Mouse (Mus musculus) splenic B cell, adult 2 months (primary cell): ENCODE data around the gene Ror1.

Experiments used
- DNase-seq: peaks from one replicate; pipeline ENCODE4 v3.0.0-alpha.2; 2011; ENCODE audit warnings: low read depth, low spot score
- H3K27me3 ChIP-seq: 2 replicates; pipeline ENCODE4 v1.6.1; 2012; ENCODE audit warnings: mild to moderate bottlenecking, low read length, moderate library complexity, mixed read lengths; ENCODE audit not compliant: control insufficient read depth, poor library complexity, insufficient read depth, severe bottlenecking
- H3K36me3 ChIP-seq: 2 replicates; pipeline ENCODE4 v1.6.1; 2012; ENCODE audit warnings: mild to moderate bottlenecking, low read length, moderate library complexity, mixed read lengths; ENCODE audit not compliant: control insufficient read depth, poor library complexity, insufficient read depth, severe bottlenecking

The Ror1 gene

DNA sequence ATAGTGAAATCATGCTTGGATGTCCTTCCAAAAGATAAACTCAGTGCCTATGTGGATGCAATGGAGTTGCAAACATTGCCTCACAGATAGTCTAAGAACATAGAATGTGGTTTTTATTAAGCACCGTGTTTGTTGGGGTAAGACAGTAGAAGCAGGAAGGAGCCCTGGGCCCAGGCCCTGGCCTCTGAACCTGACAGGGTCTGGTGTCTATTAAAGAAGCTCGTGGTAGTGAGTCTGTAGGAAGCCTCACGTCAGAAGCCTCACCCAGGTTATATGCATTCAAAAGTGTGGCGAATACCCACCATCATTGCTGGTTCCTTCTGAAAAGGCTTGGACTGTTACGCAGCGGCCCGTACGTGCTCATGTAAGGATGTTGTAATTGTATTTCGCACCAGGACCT, 157.8 kb downstream of the Ror1 start:
- Histone ChIP-seq H3K36me3 (no peaks in the 10 kb centered on the region), H3K27me3 (no peaks in the 10 kb centered on the region)
- no peak for DNase-seq

DNA sequence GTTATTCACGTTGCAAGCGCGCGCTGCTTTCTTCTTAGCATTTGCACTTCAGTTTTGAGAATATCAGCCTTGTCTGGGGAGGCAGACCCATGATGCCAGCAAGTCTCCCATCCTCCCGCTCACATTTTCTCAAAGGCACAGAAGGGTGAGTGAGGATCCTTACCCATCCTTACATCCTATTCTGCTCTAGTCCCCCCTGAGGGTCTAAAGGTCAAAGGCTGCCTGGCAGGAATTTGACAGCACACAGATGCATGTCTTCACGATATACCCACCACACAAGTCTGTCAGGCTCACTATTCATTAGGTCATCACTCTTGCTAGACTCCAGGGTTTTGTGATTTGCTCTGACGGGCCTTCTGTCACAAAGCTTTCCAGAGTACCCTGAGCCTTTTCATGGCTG, 158.2 kb downstream of the Ror1 start:
- DNase-seq: no peak
- H3K36me3 ChIP-seq: no peaks in the 10 kb centered on the region
- no peaks in the 10 kb centered on the region for H3K27me3 ChIP-seq

DNA sequence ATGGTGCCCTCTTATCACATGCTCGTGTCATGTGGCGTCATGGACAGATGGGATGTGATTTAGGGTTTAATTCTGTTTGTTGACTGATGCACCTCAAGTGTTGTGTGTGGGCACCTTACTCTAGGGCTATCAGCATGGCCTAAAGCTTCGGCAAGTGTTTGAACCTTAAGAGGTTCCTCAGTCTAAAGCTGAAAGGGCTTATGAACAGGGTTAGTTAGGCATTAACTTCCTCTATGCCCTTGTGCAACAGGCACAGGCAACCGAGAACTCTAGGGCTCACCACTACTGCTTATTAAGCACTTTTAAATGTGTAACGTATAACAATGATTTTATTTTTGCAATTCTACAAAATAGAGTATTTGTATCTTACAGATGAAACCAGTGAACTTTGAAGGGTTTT, 162.9 kb downstream of the Ror1 start:
- DNase-seq: no peak
- no peaks in the 10 kb centered on the region for H3K27me3 ChIP-seq

DNA sequence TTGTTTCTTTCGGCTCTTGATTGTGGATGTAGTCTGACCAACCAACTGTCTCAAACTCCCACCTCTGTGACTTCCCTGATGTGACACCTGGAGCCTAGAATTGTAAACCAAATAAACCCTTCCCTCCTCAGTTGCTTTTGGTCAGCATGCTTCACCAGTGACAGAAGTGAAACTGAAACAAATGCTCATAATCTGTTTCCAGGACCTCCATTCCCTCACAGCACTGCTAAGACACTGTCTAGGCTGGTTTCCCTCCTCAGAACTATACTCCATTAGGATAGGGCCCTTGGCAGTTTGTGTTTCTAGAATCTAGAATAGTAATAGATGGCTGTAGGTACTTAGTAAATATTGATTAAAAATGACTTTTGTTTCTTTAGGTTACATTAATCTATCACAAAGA, 168.3 kb downstream of the Ror1 start:
- DNase-seq: no peak
- H3K36me3 ChIP-seq: no peaks in the 10 kb centered on the region
- H3K27me3 ChIP-seq: no peaks in the 10 kb centered on the region

More for the DNA sequence above, 162.9 kb downstream of the Ror1 start:
- no peaks in the 10 kb centered on the region for H3K36me3 ChIP-seq

DNA sequence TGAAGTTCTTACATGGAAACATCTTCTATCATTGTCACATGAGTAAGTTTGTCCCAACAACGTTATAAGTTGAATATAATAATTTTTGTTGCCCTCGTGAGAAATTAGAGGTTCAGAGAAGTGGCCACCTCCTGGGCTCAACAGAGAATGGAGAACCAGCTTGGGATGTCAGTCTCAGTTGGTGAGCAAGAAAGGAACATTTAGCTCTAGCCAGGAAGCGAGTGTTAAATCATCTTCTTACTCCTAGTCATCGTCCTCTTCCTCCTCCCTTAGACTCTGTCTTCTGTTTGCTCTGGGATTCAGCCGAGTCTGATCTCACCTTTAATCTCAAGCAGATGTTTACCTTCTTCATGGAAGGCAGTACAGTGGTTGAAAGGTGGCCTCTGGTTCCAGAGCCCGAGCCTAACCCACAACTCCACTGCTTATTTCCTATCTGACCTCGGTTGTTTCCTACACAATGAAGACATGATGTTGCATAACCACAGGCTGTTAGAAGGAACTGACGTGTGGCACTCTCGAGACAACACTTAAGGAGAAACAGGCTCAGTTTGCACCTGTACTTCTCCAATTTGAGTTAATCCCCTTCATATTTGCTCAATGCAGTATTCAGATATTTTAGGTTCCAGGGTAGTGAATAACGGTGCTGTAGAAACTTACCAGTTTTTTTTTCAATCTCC, 175.6 kb downstream of the Ror1 start:
- no peak for DNase-seq
- H3K27me3 ChIP-seq: no peaks in the 10 kb centered on the region
- H3K36me3 ChIP-seq: no peaks in the 10 kb centered on the region

DNA sequence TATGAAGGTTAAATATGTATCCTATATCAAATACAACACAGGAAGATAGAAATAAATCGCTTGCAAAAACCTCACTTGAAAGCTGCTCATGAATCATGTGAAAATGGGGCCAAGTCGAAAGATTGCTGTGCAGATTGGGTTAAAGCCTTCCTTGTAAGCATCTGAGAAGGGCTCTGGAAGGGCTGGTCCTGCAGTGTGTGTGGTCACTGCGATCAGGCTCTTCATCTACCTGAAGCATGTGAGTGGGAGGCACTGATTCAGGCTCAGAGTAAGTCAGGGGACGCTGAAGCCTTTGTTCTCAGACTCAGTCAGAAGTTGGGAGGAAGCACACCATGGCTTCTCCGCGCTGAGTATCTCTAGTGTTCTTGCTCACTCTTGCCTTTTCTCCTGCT, 176.1 kb downstream of the Ror1 start:
- H3K27me3 ChIP-seq: no peaks in the 10 kb centered on the region
- DNase-seq: no peak

DNA sequence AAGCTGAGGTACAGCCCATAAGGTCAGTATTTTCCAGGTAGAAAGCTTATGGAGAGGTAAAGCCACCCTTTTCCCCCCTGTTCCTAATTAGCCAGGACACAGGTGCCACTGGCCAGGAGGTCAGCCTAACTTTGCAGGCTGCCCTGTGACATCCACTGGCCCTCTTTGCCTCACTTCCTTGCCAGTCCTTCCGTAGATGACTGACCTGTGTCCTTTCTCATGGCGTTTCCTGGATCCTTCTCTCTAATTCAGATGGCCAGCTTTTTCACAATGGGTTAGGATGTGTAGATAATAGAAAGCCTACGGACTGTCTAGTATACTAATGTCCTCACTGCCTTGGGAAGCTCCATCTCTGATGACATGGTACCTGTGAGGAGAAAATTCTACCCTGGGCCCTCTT, 177.8 kb downstream of the Ror1 start:
- H3K36me3 ChIP-seq: no peaks in the 10 kb centered on the region
- H3K27me3 ChIP-seq: no peaks in the 10 kb centered on the region
- no peak for DNase-seq

More for the DNA sequence above, 176.1 kb downstream of the Ror1 start:
- H3K36me3 ChIP-seq: no peaks in the 10 kb centered on the region

DNA sequence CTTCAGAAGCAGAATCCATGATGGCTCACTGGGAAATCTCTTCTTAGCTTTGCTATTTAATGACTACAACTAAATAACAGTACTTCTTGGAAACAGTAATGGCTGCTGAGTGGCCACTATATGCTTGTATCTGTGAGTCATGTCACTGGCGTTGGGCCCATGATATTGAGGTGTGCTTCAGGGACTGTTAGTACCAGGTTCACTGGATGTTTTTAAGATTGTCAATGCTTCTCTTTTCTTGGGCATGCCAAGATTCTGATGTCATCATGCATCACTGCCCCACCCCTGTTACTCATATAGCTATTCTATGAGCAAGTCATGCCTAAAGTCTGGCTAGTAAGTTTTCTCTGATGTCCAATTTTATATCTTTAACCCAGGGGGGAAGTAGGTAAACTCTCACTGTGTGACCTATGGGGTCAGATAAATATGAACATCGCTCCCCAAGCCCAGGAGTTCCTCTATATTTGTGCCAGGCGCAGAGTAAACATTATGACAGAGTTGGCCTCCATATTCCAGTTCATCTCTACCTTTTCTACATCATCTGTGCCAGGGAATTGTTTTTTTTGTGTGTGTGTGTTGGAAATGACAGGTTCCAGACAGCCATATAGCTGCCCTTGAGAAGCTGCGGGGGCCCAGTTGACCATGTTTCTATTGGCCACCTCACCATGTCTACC, 178.4 kb downstream of the Ror1 start:
- DNase-seq: no peak
- Histone ChIP-seq H3K27me3 (no peaks in the 10 kb centered on the region), H3K36me3 (no peaks in the 10 kb centered on the region)

DNA sequence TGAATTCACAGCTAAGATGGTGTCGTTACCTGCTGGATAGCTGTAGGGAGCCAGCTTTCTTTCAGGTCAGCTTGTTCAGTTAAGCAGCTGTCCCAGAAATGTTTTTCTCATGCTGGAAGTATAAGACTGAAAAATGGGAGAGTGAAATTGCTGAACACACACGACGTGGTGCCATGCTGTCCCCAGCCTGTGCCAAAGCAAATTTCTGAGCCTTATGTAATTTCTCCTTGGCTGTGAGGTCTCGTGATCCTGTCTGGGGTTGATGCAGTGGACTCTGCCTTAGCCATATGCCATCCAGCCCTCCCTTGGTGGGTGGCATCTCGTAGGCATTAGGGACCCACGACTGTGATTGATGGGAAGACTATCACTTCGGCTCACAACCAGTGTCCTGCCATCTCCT, 180.9 kb downstream of the Ror1 start:
- Histone ChIP-seq H3K27me3 (no peaks in the 10 kb centered on the region), H3K36me3 (no peaks in the 10 kb centered on the region)
- DNase-seq: no peak

DNA sequence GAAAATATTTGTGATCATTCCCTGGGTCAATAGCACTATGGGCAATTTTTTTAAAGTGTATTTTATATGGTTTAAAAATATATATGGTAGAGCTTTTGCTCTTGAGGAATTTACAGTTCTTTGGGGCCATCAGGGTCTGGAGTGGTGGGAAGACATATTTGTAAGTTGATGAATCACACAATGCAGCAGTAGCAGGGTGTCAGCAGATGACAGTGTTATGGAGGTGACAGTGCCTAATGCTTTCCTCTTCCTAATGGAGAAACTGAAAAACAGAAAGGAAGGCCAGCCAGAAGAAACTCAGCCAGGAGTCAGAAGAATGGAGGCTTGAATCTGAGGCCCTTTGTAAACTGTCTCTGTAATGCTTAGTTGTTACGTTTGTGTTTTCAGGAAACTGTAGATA, 181.4 kb downstream of the Ror1 start:
- H3K36me3 ChIP-seq: no peaks in the 10 kb centered on the region
- H3K27me3 ChIP-seq: no peaks in the 10 kb centered on the region
- no peak for DNase-seq

DNA sequence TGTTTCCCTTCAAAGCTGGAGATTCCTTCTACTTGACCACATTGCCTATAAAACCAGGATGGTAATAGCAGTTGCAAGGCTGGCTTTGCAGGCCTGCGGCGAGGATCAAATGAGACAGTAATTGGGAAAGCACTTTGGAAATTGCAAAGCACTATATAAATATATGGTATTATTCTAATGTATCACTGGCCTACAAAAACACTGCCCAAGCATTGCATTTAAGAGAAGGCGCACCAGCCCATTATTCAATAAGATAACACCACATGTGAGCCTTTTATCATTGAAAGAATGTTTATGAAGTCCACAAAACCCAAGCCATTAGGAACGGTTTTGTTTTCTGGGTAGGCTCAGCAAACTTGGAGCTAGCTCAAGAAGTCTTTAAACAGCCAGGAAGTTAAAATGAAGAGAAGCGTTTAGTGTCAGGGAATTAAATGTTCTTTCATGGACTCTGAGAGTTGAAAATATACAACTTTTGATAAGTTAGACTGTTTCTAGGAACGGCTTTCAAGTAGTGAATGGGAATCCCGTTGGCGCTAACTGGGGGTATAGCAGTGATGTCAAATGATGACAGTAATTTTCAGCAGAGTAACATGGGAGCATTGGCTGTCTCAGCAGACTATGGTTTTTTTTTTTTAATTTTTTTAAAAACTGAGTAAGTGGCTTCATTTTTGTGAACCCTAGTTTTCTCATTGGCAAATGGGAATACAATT, 187.7 kb downstream of the Ror1 start:
- H3K36me3 ChIP-seq: no peaks in the 10 kb centered on the region
- H3K27me3 ChIP-seq: no peaks in the 10 kb centered on the region
- no peak for DNase-seq

DNA sequence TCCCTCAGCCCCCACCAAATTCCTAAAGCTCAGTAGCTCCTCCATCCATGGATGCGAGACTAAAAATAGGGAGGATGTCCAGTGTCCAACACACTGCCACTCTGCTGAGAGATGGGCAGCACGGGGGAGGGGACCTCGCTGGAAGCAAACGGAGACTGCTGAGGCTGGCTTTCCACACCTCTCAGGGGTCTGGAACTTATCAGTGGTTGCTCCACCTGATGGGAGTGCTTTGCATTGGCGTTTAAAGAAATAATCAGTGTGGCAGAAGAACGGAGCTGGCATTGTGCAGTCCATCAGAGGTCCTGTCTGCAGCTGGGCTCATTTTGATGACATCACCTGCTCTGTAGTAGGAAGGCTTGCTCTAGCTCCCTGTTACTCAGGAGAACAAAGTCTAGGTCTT, 188.9 kb downstream of the Ror1 start:
- Histone ChIP-seq H3K36me3 (no peaks in the 10 kb centered on the region), H3K27me3 (no peaks in the 10 kb centered on the region)
- DNase-seq: no peak

DNA sequence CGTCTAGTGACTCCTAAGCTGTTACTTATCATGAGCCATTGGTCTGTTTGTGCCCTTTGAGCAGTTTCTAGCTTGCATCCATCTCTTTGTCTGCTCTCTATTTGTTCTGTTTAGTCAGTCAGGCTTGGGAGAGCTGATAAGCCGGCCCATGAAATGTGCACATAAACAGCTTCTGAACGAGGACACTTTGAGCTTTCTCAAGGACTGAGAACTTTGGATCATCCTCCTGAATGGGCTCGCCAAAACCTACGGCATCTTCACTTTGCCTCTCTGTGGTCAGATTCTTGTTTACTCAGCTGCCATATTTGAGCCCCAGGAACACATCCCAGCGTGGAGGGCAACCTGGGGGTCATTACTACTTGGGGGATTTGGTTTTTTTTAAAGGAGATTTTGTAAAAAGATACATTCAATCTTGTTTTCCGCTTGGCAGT, 190.5 kb downstream of the Ror1 start:
- no peak for DNase-seq
- no peaks in the 10 kb centered on the region for H3K36me3 ChIP-seq
- no peaks in the 10 kb centered on the region for H3K27me3 ChIP-seq

DNA sequence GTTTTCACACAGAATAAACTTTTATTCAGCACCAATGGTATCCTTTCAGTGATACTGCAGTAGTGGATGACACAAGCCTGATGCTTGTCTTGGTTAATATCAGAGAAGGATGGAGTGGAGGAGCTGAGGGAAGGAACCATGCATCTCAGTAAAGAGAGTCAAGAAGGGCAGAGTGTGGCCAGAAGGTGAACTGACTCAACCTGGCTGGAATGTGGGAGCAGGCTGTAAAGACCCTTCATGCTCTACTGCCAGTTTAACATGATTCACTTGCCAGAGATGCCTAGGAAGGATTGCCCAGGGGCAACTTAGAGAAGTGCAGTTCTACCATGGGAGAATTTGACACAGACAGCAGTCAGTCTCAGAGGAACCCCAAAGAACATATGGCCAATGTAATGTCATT, 191.2 kb downstream of the Ror1 start:
- no peaks in the 10 kb centered on the region for H3K36me3 ChIP-seq
- H3K27me3 ChIP-seq: no peaks in the 10 kb centered on the region
- DNase-seq: no peak

DNA sequence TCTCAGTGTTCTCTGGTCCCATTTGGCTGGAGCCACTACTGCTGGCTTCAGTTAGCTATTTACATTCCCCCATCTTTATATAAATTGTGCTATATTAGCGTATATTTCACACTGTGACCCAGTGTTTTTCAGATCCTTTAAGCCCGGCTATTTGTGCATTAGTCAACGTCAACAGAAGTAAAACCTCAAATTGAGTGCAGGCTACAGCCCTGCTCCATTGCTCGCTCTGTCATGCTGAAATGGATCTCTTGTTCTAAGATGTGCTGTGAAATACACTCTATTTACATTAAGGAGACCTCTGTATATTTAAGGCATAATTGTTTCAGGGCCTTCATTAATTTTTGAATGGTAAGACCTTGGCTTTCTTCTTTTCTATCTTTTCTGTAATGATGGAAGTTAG, 192.2 kb downstream of the Ror1 start:
- H3K36me3 ChIP-seq: no peaks in the 10 kb centered on the region
- H3K27me3 ChIP-seq: no peaks in the 10 kb centered on the region
- no peak for DNase-seq
